Mouse (Mus musculus): Measurements from ENCODE around the gene Gnas.

Gene Gnas

GRCm38 (mm10) chr2:174327295-174327981 is 43.3 kb downstream of the Gnas start:
- in situ Hi-C loops (cut with MboI, MseI): no loop called here

- in situ Hi-C loops (cut with MboI, MseI): no loop called here
Measured at GRCm38 (mm10) chr2:174328358-174328905, 44.3 kb downstream of the Gnas start.

GRCm38 (mm10) chr2:174328926-174329662 is 45.0 kb downstream of the Gnas start:
- in situ Hi-C loops (cut with MboI, MseI): no loop called here

- in situ Hi-C loops (cut with MboI, MseI): no loop called here
Measured at GRCm38 (mm10) chr2:174329663-174330615, 45.8 kb downstream of the Gnas start.

- in situ Hi-C loops (cut with MboI, MseI): no loop called here
Measured at GRCm38 (mm10) chr2:174330616-174331191, 46.6 kb downstream of the Gnas start.

- in situ Hi-C loops (cut with MboI, MseI): no loop called here
Measured at GRCm38 (mm10) chr2:174331282-174332030, 47.3 kb downstream of the Gnas start.

- in situ Hi-C loops (cut with MboI, MseI): no loop called here
Measured at GRCm38 (mm10) chr2:174333239-174333890, 49.2 kb downstream of the Gnas start.

- in situ Hi-C loops (cut with MboI, MseI): no loop called here
Measured at GRCm38 (mm10) chr2:174334415-174334814, 50.3 kb downstream of the Gnas start.

GRCm38 (mm10) chr2:174337275-174337674 is 53.2 kb downstream of the Gnas start:
- in situ Hi-C loops (cut with MboI, MseI): no loop called here

- in situ Hi-C loops (cut with MboI, MseI): loop anchor here (5.0 kb wide), 1 partner anchor 88 kb away; no protein-coding TSS in a partner anchor
Measured at GRCm38 (mm10) chr2:174339701-174340100, 55.6 kb downstream of the Gnas start.

- in situ Hi-C loops (cut with MboI, MseI): loop anchor here (5.0 kb wide), 1 partner anchor 87 kb away; no protein-coding TSS in a partner anchor
Measured at GRCm38 (mm10) chr2:174340229-174340892, 56.2 kb downstream of the Gnas start.

GRCm38 (mm10) chr2:174340893-174341580 is 56.9 kb downstream of the Gnas start:
- in situ Hi-C loops (cut with MboI, MseI): loop anchor here (5.0 kb wide), 1 partner anchor 86 kb away; no protein-coding TSS in a partner anchor

- in situ Hi-C loops (cut with MboI, MseI): loop anchor here (5.0 kb wide), 1 partner anchor 84 kb away; no protein-coding TSS in a partner anchor
Measured at GRCm38 (mm10) chr2:174342793-174343400, 58.8 kb downstream of the Gnas start.

- in situ Hi-C loops (cut with MboI, MseI): loop anchor here (5.0 kb wide), 1 partner anchor 84 kb away; no protein-coding TSS in a partner anchor
Measured at GRCm38 (mm10) chr2:174343566-174343965, 59.4 kb downstream of the Gnas start.

- in situ Hi-C loops (cut with MboI, MseI): loop anchor here (5.0 kb wide), 1 partner anchor 83 kb away; no protein-coding TSS in a partner anchor
Measured at GRCm38 (mm10) chr2:174344003-174344655, 60.0 kb downstream of the Gnas start.

- in situ Hi-C loops (cut with MboI, MseI): loop anchor here (5.0 kb wide), 1 partner anchor 82 kb away; no protein-coding TSS in a partner anchor
Measured at GRCm38 (mm10) chr2:174344996-174345395, 60.9 kb downstream of the Gnas start.

- in situ Hi-C loops (cut with MboI, MseI): no loop called here
Measured at GRCm38 (mm10) chr2:174346612-174346998, 62.5 kb downstream of the Gnas start, which contains the start of gene Gm20721. Gm20721 (minus strand) TSS chr2:174346712.
